Mouse (Mus musculus) MN1 (cell line): ENCODE measurements around the gene Olfr159.
"Not testable (repeated sequence)": the region's sequence is repeated elsewhere in the genome, so short reads cannot be mapped to it uniquely, and the experiment has no call there.

Experiments
- DNase-seq: peaks from one replicate; pipeline ENCODE4 v3.0.0-alpha.2; 2016; ENCODE audit warnings: low spot score

Gene Olfr159

GRCm38 (mm10) chr4:43770909-43771308 lies at the start of gene Olfr159:
Gene Olfr159, minus strand, starts transcription at chr4:43771009.
- DNase-seq = no peak

- no peak for DNase-seq
Measured at GRCm38 (mm10) chr4:43798936-43799335, 28.1 kb upstream of the Olfr159 start.

GRCm38 (mm10) chr4:43795844-43796243 lies 25.0 kb upstream of the Olfr159 start:
- not testable (repeated sequence) for DNase-seq

- no peak for DNase-seq
Measured at GRCm38 (mm10) chr4:43795296-43795695, 24.5 kb upstream of the Olfr159 start.

- DNase-seq = no peak
Measured at GRCm38 (mm10) chr4:43772304-43772703, 1.5 kb upstream of the Olfr159 start.

GRCm38 (mm10) chr4:43771626-43772025 lies 817 bp upstream of the Olfr159 start:
- DNase-seq = no peak

- no peak for DNase-seq
Measured at GRCm38 (mm10) chr4:43769374-43769773, 1.4 kb downstream of the Olfr159 start.

- no peak for DNase-seq
Measured at GRCm38 (mm10) chr4:43768341-43768740, 2.5 kb downstream of the Olfr159 start.

GRCm38 (mm10) chr4:43763410-43763809 lies 7.4 kb downstream of the Olfr159 start:
- DNase-seq = peak; percentile 47

- no peak for DNase-seq
Measured at GRCm38 (mm10) chr4:43761336-43761735, 9.5 kb downstream of the Olfr159 start.

- DNase-seq = no peak
Measured at GRCm38 (mm10) chr4:43760460-43760859, 10.3 kb downstream of the Olfr159 start.

GRCm38 (mm10) chr4:43759571-43760418 lies 11.0 kb downstream of the Olfr159 start:
- no peak for DNase-seq

GRCm38 (mm10) chr4:43757213-43757612 lies 13.6 kb downstream of the Olfr159 start:
- no peak for DNase-seq

- DNase-seq = peak; percentile 38
Measured at GRCm38 (mm10) chr4:43745187-43745586, 25.6 kb downstream of the Olfr159 start.

GRCm38 (mm10) chr4:43743099-43743498 lies 27.7 kb downstream of the Olfr159 start:
- DNase-seq = no peak

GRCm38 (mm10) chr4:43742637-43743036 lies 28.2 kb downstream of the Olfr159 start:
- DNase-seq = no peak

GRCm38 (mm10) chr4:43741526-43741925 lies 29.3 kb downstream of the Olfr159 start:
- DNase-seq = no peak

GRCm38 (mm10) chr4:43738989-43739674 lies 31.7 kb downstream of the Olfr159 start:
- DNase-seq = no peak

GRCm38 (mm10) chr4:43737144-43737543 lies 33.7 kb downstream of the Olfr159 start:
- DNase-seq = no peak

GRCm38 (mm10) chr4:43733186-43733585 lies 37.6 kb downstream of the Olfr159 start:
- no peak for DNase-seq

- no peak for DNase-seq
Measured at GRCm38 (mm10) chr4:43732171-43732570, 38.6 kb downstream of the Olfr159 start.

GRCm38 (mm10) chr4:43730750-43731297 lies 40.0 kb downstream of the Olfr159 start:
- DNase-seq = no peak
